Mouse (Mus musculus): ENCODE data around the gene 4930474N05Rik.

The 4930474N05Rik gene

GRCm38 (mm10) chr14:36094617-36095016 lies at the start of gene 4930474N05Rik:
4930474N05Rik (plus strand) TSS chr14:36094917.
- DNase-seq (ENCODE audit: low spot score): no peak

GRCm38 (mm10) chr14:36048746-36049391 lies 45.8 kb upstream of the 4930474N05Rik start:
- DNase-seq (ENCODE audit: low spot score): peak; percentile 13

GRCm38 (mm10) chr14:36053281-36053680 lies 41.4 kb upstream of the 4930474N05Rik start:
- no peak for DNase-seq (ENCODE audit: low spot score)

GRCm38 (mm10) chr14:36098528-36098927 lies 3.8 kb downstream of the 4930474N05Rik start:
- no peak for DNase-seq (ENCODE audit: low spot score)

DNA sequence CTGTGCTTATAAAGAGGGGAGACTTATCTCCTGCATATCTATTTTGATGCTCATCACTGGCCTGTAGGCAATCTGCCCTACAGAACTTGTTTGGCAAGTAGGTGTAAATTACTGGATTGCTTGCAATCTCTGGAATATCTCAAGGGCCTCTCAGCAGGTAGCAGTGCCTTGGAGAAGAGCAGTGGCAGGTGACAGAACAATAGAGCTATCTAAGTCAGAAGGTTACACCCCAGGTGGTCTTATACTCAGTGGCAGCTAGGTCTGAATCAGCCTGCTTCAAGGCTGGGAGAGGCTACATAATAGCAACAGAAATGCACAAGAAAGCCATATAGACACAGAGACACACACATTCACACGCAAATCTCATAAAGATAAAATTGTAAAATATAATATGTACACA lies 4.9 kb downstream of the 4930474N05Rik start:
- no peak for DNase-seq (ENCODE audit: low spot score)

- DNase-seq (ENCODE audit: low spot score): no peak
These were observed 6.0 kb downstream of the 4930474N05Rik start for GRCm38 (mm10) chr14:36100731-36101130.

DNA sequence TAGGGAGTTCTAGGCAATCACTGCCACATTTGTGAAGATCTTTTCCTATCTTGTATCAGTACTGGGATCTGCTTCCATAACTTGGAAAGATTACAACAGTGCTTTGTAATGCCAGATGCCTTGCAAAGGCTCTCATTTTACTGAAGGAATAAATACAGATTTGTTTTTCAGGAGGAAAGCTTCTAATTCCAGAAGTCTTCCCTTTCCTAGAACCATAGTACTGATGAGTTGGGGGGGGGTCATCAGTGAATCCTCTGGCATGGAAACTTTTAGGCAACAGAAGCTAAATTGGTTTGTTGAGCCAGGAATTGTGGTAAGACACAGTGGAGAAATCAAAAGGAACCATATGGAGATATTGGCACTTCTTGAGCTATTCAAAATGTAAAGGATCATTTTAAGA lies 19.8 kb downstream of the 4930474N05Rik start:
- no peak for DNase-seq (ENCODE audit: low spot score)

GRCm38 (mm10) chr14:36123775-36124335 lies 29.1 kb downstream of the 4930474N05Rik start:
- no peak for DNase-seq (ENCODE audit: low spot score)

- no peak for DNase-seq (ENCODE audit: low spot score)
These were observed 41.0 kb downstream of the 4930474N05Rik start for GRCm38 (mm10) chr14:36135749-36136148.

DNA sequence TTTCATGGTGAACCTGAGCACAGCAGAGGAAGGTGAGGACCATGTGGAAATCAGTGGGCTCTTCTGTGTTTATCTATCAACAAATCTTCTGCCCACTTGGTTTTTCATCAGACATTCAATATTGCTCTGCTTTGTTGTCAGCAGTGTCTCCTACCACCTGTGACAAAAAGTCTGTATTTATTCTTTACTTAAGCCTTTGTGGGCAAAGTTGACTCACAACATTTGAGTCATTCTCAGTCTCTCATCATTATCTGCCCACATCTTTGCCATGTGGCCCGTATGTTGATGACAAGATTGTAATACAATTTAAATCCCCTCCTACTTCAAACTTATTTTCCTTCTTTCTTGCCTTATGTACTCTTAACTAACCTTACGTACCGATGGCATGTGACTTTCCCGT lies 43.0 kb downstream of the 4930474N05Rik start:
- DNase-seq (ENCODE audit: low spot score): no peak

DNA sequence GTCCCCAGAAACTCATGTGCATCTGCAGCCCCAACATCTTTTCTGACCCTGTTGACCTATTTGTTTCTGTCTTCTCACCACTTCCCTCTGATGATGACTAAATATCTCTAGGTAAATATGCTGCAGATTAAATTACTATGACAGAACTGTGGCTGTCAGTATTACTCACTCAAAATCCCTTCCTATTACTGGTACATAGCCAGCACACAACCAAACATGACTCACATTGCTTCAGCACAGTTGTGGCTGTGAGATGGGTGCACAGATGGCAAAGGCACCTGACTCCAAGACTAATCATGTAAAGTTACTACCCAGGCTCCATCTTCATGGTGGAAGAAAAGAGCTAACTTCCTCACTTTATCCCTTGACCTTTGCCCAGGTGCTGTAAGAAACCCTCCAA lies 50.5 kb downstream of the 4930474N05Rik start:
- no peak for DNase-seq (ENCODE audit: low spot score)

Data from embryo, embryonic 10 days (tissue).